In the genomic region with DNA sequence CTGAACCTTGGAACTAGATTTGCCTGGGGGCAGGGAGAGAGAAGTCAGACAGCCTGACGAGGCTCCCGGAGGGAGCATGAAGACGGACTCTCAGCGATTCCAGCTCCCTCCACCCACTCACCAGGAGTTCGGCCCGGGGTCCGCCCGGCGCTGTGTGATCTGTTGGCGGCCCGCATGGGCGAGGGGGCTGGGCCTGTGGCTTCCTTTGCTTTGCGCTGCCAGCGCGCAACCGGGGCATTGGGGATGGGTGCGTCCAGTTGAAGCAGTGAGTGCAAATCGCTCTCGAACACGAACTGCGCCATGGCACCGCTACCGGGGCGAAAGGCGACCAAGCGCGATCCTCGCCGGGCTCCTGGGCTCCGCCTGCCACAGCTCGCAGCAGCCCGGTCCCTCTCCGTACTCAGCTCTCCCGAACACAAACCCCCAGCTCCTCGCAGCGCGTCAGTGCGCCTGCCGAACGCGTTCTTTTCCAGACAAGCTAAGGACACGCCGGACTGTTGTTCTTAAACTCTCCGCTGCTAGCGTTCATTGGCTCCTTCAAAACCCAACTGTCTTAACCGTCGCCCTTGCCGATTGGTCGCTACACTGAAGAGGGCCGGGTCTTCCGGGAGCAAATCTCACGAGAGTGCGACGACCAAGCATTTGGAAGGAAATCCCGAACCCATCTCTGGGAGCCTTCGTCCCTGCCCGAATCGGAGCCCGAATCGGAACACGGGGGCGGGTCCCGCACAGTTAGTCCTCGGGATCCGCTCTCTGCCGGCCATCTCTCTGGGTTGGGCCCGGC, we compare ENCODE assay signal across 7 mouse cellular contexts. TPM values are rescaled to one million over a fixed set of nuclear protein-coding genes. Genes with fewer than 3 reads are reported as not detected.
DNase-seq lines count a peak whose midpoint lies in the region; ATAC-seq and TF ChIP-seq lines count a peak whose summit lies in the region.

A gene (minus strand): TSS at position 533 of the 784 bp plus-strand sequence.

- TF ChIP-seq POLR2A in heart, adult 2 months (IDR thresholded peaks at IDR 0.05; ENCODE audit: insufficient read depth, low read depth, low read length): peak; percentile 78

- under 1% methylated on average over 67 of the region's 67 CpGs for WGBS in embryonic facial prominence, embryonic 12.5 days
- WGBS in heart, adult 2 months: under 1% methylated on average over 67 of the region's 67 CpGs
- WGBS in limb, embryonic 13.5 days: under 1% methylated on average over 67 of the region's 67 CpGs
- whole genome bisulfite sequencing in midbrain, embryonic 16.5 days: 1% methylated on average over 67 of the region's 67 CpGs

- TF ChIP-seq CTCF in heart, adult 2 months (IDR thresholded peaks at IDR 0.05): peak; percentile 37

- peak; percentile 94 for ATAC-seq in embryonic facial prominence, embryonic 12.5 days (ENCODE audit: insufficient number of reproducible peaks, insufficient read depth, low FRiP score, low TSS enrichment)
- ATAC-seq in limb, embryonic 13.5 days (ENCODE audit: low FRiP score, low read depth): peak; percentile 96
- peak; percentile 96 for ATAC-seq in midbrain, embryonic 16.5 days

- H3K4me2 ChIP-seq in embryonic facial prominence, embryonic 12.5 days (replicated peaks): peak within 1 kb of the TSS; percentile 95
- H3K4me2 ChIP-seq in limb, embryonic 13.5 days (replicated peaks): peak within 1 kb of the TSS; percentile 98
- H3K4me2 ChIP-seq in midbrain, embryonic 16.5 days (ENCODE audit: low read length): peak within 1 kb of the TSS; percentile 98

- TF ChIP-seq EP300 in heart, adult 2 months (IDR thresholded peaks at IDR 0.05; ENCODE audit: insufficient read depth, low read depth, low read length): no peak

- H3K9ac ChIP-seq in embryonic facial prominence, embryonic 12.5 days: peak within 1 kb of the TSS; percentile 83
- peak within 1 kb of the TSS; percentile 30; the same call in 1 of the 2 replicates for H3K9ac ChIP-seq in heart, adult 2 months (ENCODE audit: low read depth, low read length)
- peak within 1 kb of the TSS; percentile 87 for H3K9ac ChIP-seq in limb, embryonic 13.5 days
- peak within 1 kb of the TSS; percentile 70 for H3K9ac ChIP-seq in midbrain, embryonic 16.5 days (ENCODE audit: low read depth, low read length)

- H3K9me3 ChIP-seq in embryonic facial prominence, embryonic 12.5 days: no peaks in the 10 kb centered on the region
- no peaks in the 10 kb centered on the region for H3K9me3 ChIP-seq in limb, embryonic 13.5 days
- no peaks in the 10 kb centered on the region for H3K9me3 ChIP-seq in midbrain, embryonic 16.5 days (replicated peaks; ENCODE audit: control insufficient read depth, low read length, poor library complexity, severe bottlenecking)

- H3K36me3 ChIP-seq in embryonic facial prominence, embryonic 12.5 days: peaks cover 37% of the 10 kb centered on the region
- H3K36me3 ChIP-seq in heart, adult 2 months (ENCODE audit: control insufficient read depth, insufficient read depth, low read length): no peaks in the 10 kb centered on the region
- H3K36me3 ChIP-seq in limb, embryonic 13.5 days: peaks cover 32% of the 10 kb centered on the region
- peaks cover 6% of the 10 kb centered on the region; the same call in 1 of the 2 replicates for H3K36me3 ChIP-seq in midbrain, embryonic 16.5 days (ENCODE audit: control insufficient read depth, insufficient read depth, low read length)

- H3K4me3 ChIP-seq in embryonic facial prominence, embryonic 12.5 days: peak within 1 kb of the TSS; percentile 76
- H3K4me3 ChIP-seq in heart, adult 2 months: peak within 1 kb of the TSS; percentile 48
- H3K4me3 ChIP-seq in limb, embryonic 13.5 days: peak within 1 kb of the TSS; percentile 72
- H3K4me3 ChIP-seq in midbrain, embryonic 16.5 days (ENCODE audit: low read depth, low read length): peak within 1 kb of the TSS; percentile 52

- intact Hi-C loops in heart, adult 2 months (cut with DNase I): no loop called here

- H3K27me3 ChIP-seq in embryonic facial prominence, embryonic 12.5 days: no peaks in the 10 kb centered on the region
- no peaks in the 10 kb centered on the region for H3K27me3 ChIP-seq in heart, adult 2 months (ENCODE audit: control insufficient read depth, insufficient read depth, low read length)
- H3K27me3 ChIP-seq in limb, embryonic 13.5 days: no peaks in the 10 kb centered on the region
- H3K27me3 ChIP-seq in midbrain, embryonic 16.5 days (ENCODE audit: control insufficient read depth, insufficient read depth, low read depth, low read length): no peaks in the 10 kb centered on the region

- H3K27ac ChIP-seq in embryonic facial prominence, embryonic 12.5 days: peak within 1 kb of the TSS; percentile 90
- H3K27ac ChIP-seq in heart, adult 2 months: peak within 1 kb of the TSS; percentile 74
- peak within 1 kb of the TSS; percentile 85 for H3K27ac ChIP-seq in limb, embryonic 13.5 days
- peak within 1 kb of the TSS; percentile 81 for H3K27ac ChIP-seq in midbrain, embryonic 16.5 days (ENCODE audit: low read length)

- H3K79me2 ChIP-seq in heart, adult 2 months (replicated peaks; ENCODE audit: control insufficient read depth, insufficient read depth, low read length): no peaks in the 10 kb centered on the region

- peak; percentile 85 for DNase-seq in adrenal gland, postnatal 25 days
- peak; percentile 88 to 93 for DNase-seq in heart, adult 2 months
- DNase-seq in kidney, adult 8-10 months: peak; percentile 84 to 88
- DNase-seq in spleen, postnatal 10 days (ENCODE audit: low spot score in 2 of 2): peak; percentile 88 to 91

- H3K4me1 ChIP-seq in embryonic facial prominence, embryonic 12.5 days: peaks cover 30% of the 10 kb centered on the region
- H3K4me1 ChIP-seq in heart, adult 2 months (ENCODE audit: control insufficient read depth, insufficient read depth, low read length): no peaks in the 10 kb centered on the region
- H3K4me1 ChIP-seq in limb, embryonic 13.5 days: peaks cover 43% of the 10 kb centered on the region
- peaks cover 7% of the 10 kb centered on the region; the same call in 1 of the 2 replicates for H3K4me1 ChIP-seq in midbrain, embryonic 16.5 days (ENCODE audit: control insufficient read depth, insufficient read depth, low read length)

RNA-seq across cellular contexts. Expression of the gene that starts here (rescaled TPM):
- 10.8 and 14.9 TPM in 2 replicates for total RNA-seq in adrenal gland, postnatal 25 days (2021)
- 250 and 253 TPM in 2 replicates for polyA plus RNA-seq in embryonic facial prominence, embryonic 12.5 days (2016; fragmentation: Nextera tagmentation; extraction: Ambion mirVana)
- total RNA-seq in heart, adult 2 months (2021): under 1 TPM; 0.76 to 0.96 TPM
- polyA plus RNA-seq in heart, adult 2 months (2012; rRNA removed): 1.6 and 2.3 TPM in 2 replicates
- 221 and 238 TPM in 2 replicates for polyA plus RNA-seq in limb, embryonic 13.5 days (2015; fragmentation: Nextera tagmentation; extraction: Ambion mirVana)
- polyA plus RNA-seq in midbrain, embryonic 16.5 days (2015; fragmentation: Nextera tagmentation; extraction: Ambion mirVana): 22.6 and 27.6 TPM in 2 replicates

Comparison
In these comparisons a context has a peak if more than half of its experiments do, and no peak if none do; other contexts are left out.
1. Peak in every context shown above with its lines: DNase-seq, ATAC-seq, H3K4me3 ChIP-seq and H3K27ac ChIP-seq.
2. H3K9ac ChIP-seq: peak in every context shown above with its lines; median percentile 87 in limb, embryonic 13.5 days; 83 in embryonic facial prominence, embryonic 12.5 days; 70 in midbrain, embryonic 16.5 days; 30 in heart, adult 2 months.